Mouse (Mus musculus): ENCODE data around the gene Mdh2.

DNA sequence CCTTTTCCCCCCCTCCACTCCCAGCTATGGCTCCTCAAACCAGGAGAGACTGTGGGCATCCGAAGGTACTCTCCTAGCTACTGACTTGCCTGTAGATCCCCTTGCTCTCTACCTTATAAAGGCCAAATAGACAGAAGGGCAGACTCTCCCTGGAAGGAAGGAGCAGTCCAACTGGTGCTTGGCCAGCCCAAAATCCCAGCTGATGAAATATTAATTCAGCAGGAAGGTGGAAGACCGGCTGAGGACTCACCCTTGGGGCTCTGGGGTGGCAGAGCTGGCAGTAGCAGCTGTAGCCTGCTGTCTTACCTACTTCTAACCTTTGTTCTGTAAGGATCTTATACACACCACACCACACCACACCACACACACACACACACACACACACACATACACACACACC, 26.5 kb downstream of the Mdh2 start:
- TF ChIP-seq CTCF (IDR thresholded peaks at IDR 0.05) = no peak
- TF ChIP-seq POLR2A (IDR thresholded peaks at IDR 0.05; ENCODE audit: insufficient read depth, low read depth, low read length) = no peak

Measured in heart, adult 2 months (tissue).